Mouse (Mus musculus): ENCODE data around the gene Serpina6.

GRCm38 (mm10) chr12:103700144-103700750, 43.2 kb upstream of the Serpina6 start:
- no peak for TF ChIP-seq EP300 (IDR thresholded peaks at IDR 0.05; ENCODE audit: low read depth)
- no peak for TF ChIP-seq CTCF (IDR thresholded peaks at IDR 0.05; ENCODE audit: low read depth)

Measured in liver, embryonic 14.5 days (tissue).